Mouse (Mus musculus) midbrain, embryonic 16.5 days (tissue): Measurements from ENCODE around the gene Plekha8. TPM values are rescaled to one million over a fixed set of nuclear protein-coding genes. Genes with fewer than 3 reads are reported as not detected.
A peak's percentile ranks its signal among the peaks of the same experiment; 100 is the strongest.

ENCODE experiments used
- ATAC-seq: fragments of 200-750 bp; cut with Nextera tagmentation; 2 replicates; pipeline ENCODE4 v1.8.0; 2017; ENCODE audit warnings: moderate TSS enrichment
- H3K27ac ChIP-seq: fragments of 300-500 bp; sonication (generic); 2 replicates; pipeline ENCODE4 v1.5.1; 2014; ENCODE audit warnings: mild to moderate bottlenecking, low read length, mixed read lengths
- H3K27me3 ChIP-seq: fragments of 300-500 bp; sonication (generic); 2 replicates; pipeline ENCODE4 v1.6.1; 2014; ENCODE audit warnings: low read depth, low read length, mixed read lengths; ENCODE audit not compliant: control insufficient read depth, insufficient read depth
- H3K36me3 ChIP-seq: fragments of 300-500 bp; sonication (generic); 2 replicates; pipeline ENCODE4 v1.6.1; 2014; ENCODE audit warnings: mild to moderate bottlenecking, low read length, moderate library complexity, mixed read lengths; ENCODE audit not compliant: control insufficient read depth, insufficient read depth
- H3K4me1 ChIP-seq: fragments of 300-500 bp; sonication (generic); 2 replicates; pipeline ENCODE4 v1.6.1; 2014; ENCODE audit warnings: mild to moderate bottlenecking, low read length, mixed read lengths; ENCODE audit not compliant: control insufficient read depth, insufficient read depth
- H3K4me2 ChIP-seq: fragments of 300-500 bp; sonication (generic); 2 replicates; pipeline ENCODE4 v1.6.1; 2014; ENCODE audit warnings: mild to moderate bottlenecking, low read length, mixed read lengths
- H3K4me3 ChIP-seq: fragments of 300-500 bp; sonication (generic); 2 replicates; pipeline ENCODE4 v1.5.1; 2014; ENCODE audit warnings: low read depth, mild to moderate bottlenecking, low read length, moderate library complexity, mixed read lengths
- H3K9ac ChIP-seq: fragments of 300-500 bp; sonication (generic); 2 replicates; pipeline ENCODE4 v1.6.1; 2014; ENCODE audit warnings: low read depth, low read length, mixed read lengths
- H3K9me3 ChIP-seq: fragments of 300-500 bp; sonication (generic); replicated peaks from 2 replicates; pipeline ENCODE4 v1.6.1; 2014; ENCODE audit warnings: mild to moderate bottlenecking, low read length, mixed read lengths; ENCODE audit not compliant: control insufficient read depth, poor library complexity, severe bottlenecking
- WGBS: fragments of 180-500 bp; shearing (Covaris S2); extraction: QIAGEN DNeasy Blood & Tissue Kit; methylation state at CpG from one replicate; pipeline ENCODE4 v1.1.7; 2014; 5-methylcytosine and 5-hydroxymethylcytosine counted together
- polyA plus RNA-seq: library from polyadenylated mRNA; unstranded; fragments of >200 nt; fragmentation: Nextera tagmentation; extraction: Ambion mirVana; gene quantifications from 2 replicates; pipeline ENCODE4 v1.2.1, GENCODE M21; 2015

Gene Plekha8
- polyA plus RNA-seq, 1 experiment from 2014 or later: 8.3 TPM

DNA sequence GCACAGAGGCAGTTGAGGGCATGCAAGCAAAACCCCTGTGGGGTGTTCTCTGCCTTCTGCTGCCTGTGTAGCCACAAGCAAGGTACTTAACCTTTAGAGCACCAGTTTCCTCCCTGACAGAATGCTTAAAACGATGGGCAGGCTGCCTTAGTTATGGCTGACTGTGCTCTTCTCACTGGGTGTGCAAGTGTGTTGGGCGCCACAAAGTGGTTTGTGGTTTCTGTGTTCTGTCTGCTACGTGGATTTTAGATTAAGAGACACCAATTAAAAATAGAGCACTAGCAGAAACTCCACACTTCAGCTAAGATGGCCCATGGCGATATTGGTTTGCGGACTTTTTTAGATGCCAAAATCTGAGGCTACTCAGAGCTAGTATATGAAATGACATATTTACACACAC, 90.2 kb downstream of the Plekha8 start:
- no peaks in the 10 kb centered on the region for H3K9me3 ChIP-seq
- H3K27ac ChIP-seq: no peak overlapping the region
- no peak overlapping the region for H3K4me2 ChIP-seq
- ATAC-seq: no peak
- no peak overlapping the region for H3K4me3 ChIP-seq
- H3K27me3 ChIP-seq: no peaks in the 10 kb centered on the region
- H3K9ac ChIP-seq: 0 out of 2 replicates have a peak overlapping the region, but pooled peaks have one; percentile 10
- WGBS: 83% methylated on average over 5 of the region's 5 CpGs
- peaks cover 32% of the 10 kb centered on the region for H3K4me1 ChIP-seq
- H3K36me3 ChIP-seq: peaks cover 8% of the 10 kb centered on the region; the same call in 1 of the 2 replicates

DNA sequence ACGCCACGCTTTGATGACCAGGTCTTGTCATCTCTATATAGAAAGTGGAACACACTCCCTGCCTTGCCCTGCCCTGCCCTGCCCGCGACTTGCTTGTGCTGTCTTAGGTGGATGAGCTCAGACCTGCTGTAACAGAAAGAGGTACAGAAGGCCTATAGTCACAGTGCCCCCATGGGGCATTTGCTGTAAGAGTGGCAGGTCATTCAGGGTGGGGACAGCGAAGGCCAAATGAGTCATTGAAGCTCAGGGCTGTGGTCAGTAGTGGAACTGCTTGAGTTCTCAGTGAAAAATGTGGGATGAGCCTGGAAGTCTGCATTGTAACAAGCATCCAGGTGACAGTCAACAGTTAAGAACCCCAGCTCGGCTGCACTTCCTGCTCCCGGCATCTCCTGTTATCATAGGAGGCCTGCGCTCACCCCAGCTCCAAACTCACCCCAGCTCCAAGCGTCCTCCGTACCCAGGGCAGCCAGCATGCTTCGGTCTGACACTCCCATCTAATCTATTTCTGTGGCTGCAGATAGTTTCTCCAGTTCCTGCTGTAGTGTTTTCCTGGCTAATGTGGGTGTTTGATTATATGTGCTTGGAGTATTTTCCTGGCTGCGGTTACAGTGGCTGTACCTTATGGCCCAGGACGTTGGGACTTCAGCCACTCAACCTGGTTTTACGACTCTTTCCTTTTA, 90.9 kb downstream of the Plekha8 start:
- H3K4me3 ChIP-seq: no peak overlapping the region
- WGBS: 86% methylated on average over 14 of the region's 14 CpGs
- no peak overlapping the region for H3K4me2 ChIP-seq
- H3K27ac ChIP-seq: no peak overlapping the region
- H3K4me1 ChIP-seq: peaks cover 28% of the 10 kb centered on the region
- ATAC-seq: no peak
- no peak overlapping the region for H3K9ac ChIP-seq
- H3K9me3 ChIP-seq: no peaks in the 10 kb centered on the region
- peaks cover 8% of the 10 kb centered on the region; the same call in 1 of the 2 replicates for H3K36me3 ChIP-seq
- H3K27me3 ChIP-seq: no peaks in the 10 kb centered on the region

GRCm38 (mm10) chr6:54686946-54687737, 92.2 kb downstream of the Plekha8 start:
- Histone ChIP-seq H3K27ac (no peak overlapping the region), H3K36me3 (peaks cover 16% of the 10 kb centered on the region; the same call in 1 of the 2 replicates), H3K9me3 (no peaks in the 10 kb centered on the region), H3K4me3 (no peak overlapping the region), H3K9ac (no peak overlapping the region), H3K4me2 (no peak overlapping the region), H3K4me1 (peaks cover 26% of the 10 kb centered on the region), H3K27me3 (no peaks in the 10 kb centered on the region)
- no peak for ATAC-seq
- WGBS: 92% methylated on average over 21 of the region's 21 CpGs

DNA sequence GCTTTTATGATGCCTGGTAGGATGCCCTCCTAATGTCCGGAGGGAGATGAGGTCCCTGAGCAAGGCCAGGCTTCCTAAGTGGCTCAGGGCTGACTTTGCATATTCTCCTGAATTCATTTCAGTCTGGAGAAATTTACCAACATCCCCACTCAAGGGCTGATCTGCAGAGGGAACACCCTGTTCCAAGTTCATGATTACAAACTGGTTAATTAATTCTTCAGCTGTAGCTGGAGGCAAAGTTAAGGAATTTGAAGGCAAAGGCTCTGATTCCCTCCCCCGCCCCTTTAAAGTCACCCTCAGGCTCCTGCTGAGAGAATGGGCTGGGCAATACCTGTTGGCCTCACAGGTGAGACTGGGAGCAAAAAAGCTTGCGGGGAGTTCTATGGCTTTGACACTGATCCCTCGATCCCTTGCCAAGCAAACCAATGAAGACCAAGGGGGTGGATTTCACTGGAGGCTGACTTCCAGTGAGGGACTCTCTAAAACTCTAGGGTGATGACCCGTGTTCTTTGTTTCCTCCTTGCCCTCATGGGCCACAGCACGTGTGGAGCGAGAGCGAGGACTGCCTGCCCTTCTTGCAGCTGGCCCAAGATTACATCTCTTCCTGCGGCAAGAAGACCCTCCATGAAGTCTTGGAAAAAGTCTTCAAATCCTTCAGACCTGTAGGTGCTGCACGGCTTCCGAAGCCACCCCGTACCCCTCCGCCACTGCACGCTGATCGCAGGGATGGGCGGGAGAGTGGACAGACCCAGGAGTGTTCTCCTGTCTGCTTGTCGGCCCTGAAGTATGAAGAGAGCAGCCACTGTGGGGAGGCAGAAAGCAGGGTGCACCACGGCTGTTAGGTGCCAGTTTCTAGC, 93.8 kb downstream of the Plekha8 start:
- H3K36me3 ChIP-seq: peaks cover 18% of the 10 kb centered on the region; the same call in 1 of the 2 replicates
- 81% methylated on average over 18 of the region's 18 CpGs for WGBS
- no peak for ATAC-seq
- no peak overlapping the region for H3K27ac ChIP-seq
- no peak overlapping the region for H3K4me2 ChIP-seq
- no peaks in the 10 kb centered on the region for H3K27me3 ChIP-seq
- H3K9me3 ChIP-seq: no peaks in the 10 kb centered on the region
- H3K4me3 ChIP-seq: no peak overlapping the region
- no peak overlapping the region for H3K9ac ChIP-seq
- peaks cover 15% of the 10 kb centered on the region for H3K4me1 ChIP-seq

- 80% methylated on average over 7 of the region's 7 CpGs for WGBS
- no peak overlapping the region for H3K4me3 ChIP-seq
- H3K9me3 ChIP-seq: no peaks in the 10 kb centered on the region
- no peak overlapping the region for H3K4me2 ChIP-seq
- H3K27ac ChIP-seq: no peak overlapping the region
- no peak for ATAC-seq
- peaks cover 23% of the 10 kb centered on the region for H3K36me3 ChIP-seq
- no peak overlapping the region for H3K9ac ChIP-seq
- H3K27me3 ChIP-seq: no peaks in the 10 kb centered on the region
- peaks cover 10% of the 10 kb centered on the region for H3K4me1 ChIP-seq
These were observed 94.8 kb downstream of the Plekha8 start for GRCm38 (mm10) chr6:54689686-54690085.

DNA sequence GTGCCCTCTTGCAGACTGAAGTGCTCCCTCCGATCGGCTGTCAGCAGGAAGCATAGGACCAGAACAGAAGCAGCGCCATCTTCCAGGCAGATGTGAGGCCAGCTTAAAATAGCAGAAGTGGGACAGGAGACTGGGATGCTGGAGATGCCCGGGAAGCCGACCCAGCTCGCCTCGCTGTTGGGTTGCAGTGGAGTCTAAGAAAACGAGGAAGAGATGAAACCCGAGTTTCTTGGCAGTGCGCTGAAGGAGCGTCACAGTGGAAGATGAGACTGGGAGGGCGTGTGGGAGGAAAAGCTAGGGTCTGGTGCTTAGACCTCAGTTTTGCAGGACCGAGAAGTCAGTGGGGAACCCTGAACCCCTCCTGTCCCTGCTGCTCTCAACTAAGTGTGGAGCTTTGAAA, 95.9 kb downstream of the Plekha8 start:
- WGBS: 91% methylated on average over 13 of the region's 13 CpGs
- Histone ChIP-seq H3K27ac (no peak overlapping the region), H3K4me1 (no peaks in the 10 kb centered on the region), H3K9me3 (no peaks in the 10 kb centered on the region), H3K27me3 (no peaks in the 10 kb centered on the region), H3K9ac (no peak overlapping the region), H3K36me3 (peaks cover 23% of the 10 kb centered on the region), H3K4me2 (no peak overlapping the region), H3K4me3 (no peak overlapping the region)
- ATAC-seq: no peak

DNA sequence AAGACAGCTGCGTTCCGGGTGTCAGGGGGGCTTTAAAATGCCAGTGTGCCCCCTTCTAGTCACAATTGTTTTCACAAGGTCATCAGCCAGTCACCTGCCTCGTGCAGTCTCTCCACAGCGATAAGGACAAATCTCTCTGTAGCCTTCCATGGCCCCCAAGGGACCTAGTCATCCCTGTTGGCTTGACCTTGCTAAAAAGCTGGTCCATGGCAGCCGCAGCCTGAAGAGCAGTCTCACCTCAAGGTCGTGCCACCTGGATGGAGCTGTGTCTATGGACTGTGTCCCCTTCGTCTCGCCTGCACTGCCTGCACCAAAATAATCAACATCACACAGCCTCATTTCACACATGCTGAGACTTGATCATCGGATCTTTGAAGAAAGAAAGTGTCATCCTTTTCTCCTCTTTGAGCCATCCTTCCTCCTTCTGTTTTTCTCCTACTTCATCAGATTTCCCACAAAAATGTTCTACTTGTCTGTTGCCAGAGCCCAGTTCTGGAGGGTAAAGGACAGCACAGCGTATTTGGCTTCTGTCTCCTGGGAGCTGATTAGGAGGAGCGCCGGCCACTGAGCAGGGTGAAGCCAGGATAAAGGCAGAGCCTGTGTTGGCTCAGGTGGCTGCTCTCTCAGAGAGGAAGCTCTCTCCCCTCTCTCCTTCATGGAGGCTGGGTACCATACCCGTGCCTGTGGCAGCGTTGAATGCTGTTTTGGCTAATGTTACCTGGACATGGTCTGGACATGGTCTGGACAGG, 96.6 kb downstream of the Plekha8 start:
- no peak overlapping the region for H3K4me2 ChIP-seq
- H3K27ac ChIP-seq: no peak overlapping the region
- H3K27me3 ChIP-seq: no peaks in the 10 kb centered on the region
- ATAC-seq: no peak
- H3K9me3 ChIP-seq: no peaks in the 10 kb centered on the region
- H3K4me1 ChIP-seq: no peaks in the 10 kb centered on the region
- 76% methylated on average over 14 of the region's 14 CpGs for WGBS
- no peak overlapping the region for H3K4me3 ChIP-seq
- peaks cover 23% of the 10 kb centered on the region for H3K36me3 ChIP-seq
- no peak overlapping the region for H3K9ac ChIP-seq

DNA sequence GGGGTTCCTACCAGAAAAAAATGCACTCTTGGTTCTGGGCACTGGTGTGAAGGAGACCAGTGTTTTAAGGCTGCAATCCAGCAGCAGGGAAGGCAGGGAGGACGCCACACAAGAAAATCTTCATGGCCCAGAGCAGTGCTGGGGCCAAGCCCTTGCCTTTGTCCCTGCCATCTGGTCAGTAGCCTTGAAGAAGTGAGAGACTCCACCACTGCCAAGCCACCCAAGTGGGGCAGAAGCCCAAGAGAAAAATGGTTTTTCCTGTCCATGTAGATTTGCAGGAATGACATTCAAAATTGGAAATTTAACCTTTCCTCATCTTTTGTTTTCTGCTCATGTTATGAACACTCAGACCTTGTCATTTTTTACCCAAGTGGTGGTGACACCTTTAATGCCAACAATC, 97.3 kb downstream of the Plekha8 start:
- Histone ChIP-seq H3K9ac (no peak overlapping the region), H3K4me2 (no peak overlapping the region), H3K4me1 (no peaks in the 10 kb centered on the region), H3K4me3 (no peak overlapping the region), H3K9me3 (no peaks in the 10 kb centered on the region), H3K27me3 (no peaks in the 10 kb centered on the region), H3K27ac (no peak overlapping the region), H3K36me3 (peaks cover 23% of the 10 kb centered on the region)
- 40% methylated on average over 1 of the region's 1 CpGs for WGBS
- no peak for ATAC-seq
